Mouse (Mus musculus) small intestine, adult 2 months (tissue): ENCODE data around the gene Dhx15.

Experiments used
- CTCF ChIP-seq: fragments of 200-500 bp; IDR thresholded peaks from 2 replicates; pipeline ENCODE4 v1.5.1; 2012; ENCODE audit warnings: low read depth, mild to moderate bottlenecking, control low read depth, inconsistent platforms, low read length, moderate library complexity, mixed read lengths; ENCODE audit not compliant: insufficient replicate concordance, insufficient read length; ENCODE audit errors: extremely low read depth
- POLR2A ChIP-seq: fragments of 200-500 bp; IDR thresholded peaks from 2 replicates; pipeline ENCODE4 v1.6.1; 2012; ENCODE audit warnings: low read depth, mild to moderate bottlenecking, control low read depth, inconsistent platforms, low read length, moderate library complexity

- no peak for TF ChIP-seq POLR2A
- no peak for TF ChIP-seq CTCF
Observed at GRCm38 (mm10) chr5:52141936-52142335, 48.4 kb downstream of the Dhx15 start.
